Mouse (Mus musculus): ENCODE measurements at regions not wholly inside any gene's neighbourhood (a gene's known extent, or its start where the extent isn't known, plus 50 kb on each side); places are given as distances from the start of the nearest gene placed in this dataset.

- TF ChIP-seq CTCF (IDR thresholded peaks at IDR 0.05; ENCODE audit: insufficient read depth, low read length) (no peak), POLR2A (IDR thresholded peaks at IDR 0.05; ENCODE audit: borderline replicate concordance, extremely low read depth, low read depth, low read length) (no peak)
Observed at GRCm38 (mm10) chr9:116327080-116327479, 151.9 kb upstream of the Tgfbr2 start.

All from lung, adult 2 months (tissue).